Mouse (Mus musculus): ENCODE measurements around the gene Mrpl44. TPM values are rescaled to one million over a fixed set of nuclear protein-coding genes. Genes with fewer than 3 reads are reported as not detected.

The Mrpl44 gene
- total RNA-seq, 2 experiments from 2014 or later = 73.6 to 75.9 TPM

Other genes starting within 250 kb of the Mrpl44 start
- gene Ap1s3, start 104.0 kb upstream of the Mrpl44 start, total RNA-seq (2021) = 1 to 10 TPM in 1 of 2 experiments, under 1 TPM in 1; 0.15 to 1.0 TPM
- 10 to 100 TPM; 11.7 to 16.7 TPM for gene Wdfy1, start 125 bp downstream of the Mrpl44 start, total RNA-seq (2021)
- gene Serpine2, start 85.2 kb downstream of the Mrpl44 start, total RNA-seq (2021) = 10 to 100 TPM; 20.7 to 29.5 TPM

All from heart, adult 18-20 months (tissue).